Comparison of ENCODE assay signal across 24 mouse cellular contexts in the genomic region with DNA sequence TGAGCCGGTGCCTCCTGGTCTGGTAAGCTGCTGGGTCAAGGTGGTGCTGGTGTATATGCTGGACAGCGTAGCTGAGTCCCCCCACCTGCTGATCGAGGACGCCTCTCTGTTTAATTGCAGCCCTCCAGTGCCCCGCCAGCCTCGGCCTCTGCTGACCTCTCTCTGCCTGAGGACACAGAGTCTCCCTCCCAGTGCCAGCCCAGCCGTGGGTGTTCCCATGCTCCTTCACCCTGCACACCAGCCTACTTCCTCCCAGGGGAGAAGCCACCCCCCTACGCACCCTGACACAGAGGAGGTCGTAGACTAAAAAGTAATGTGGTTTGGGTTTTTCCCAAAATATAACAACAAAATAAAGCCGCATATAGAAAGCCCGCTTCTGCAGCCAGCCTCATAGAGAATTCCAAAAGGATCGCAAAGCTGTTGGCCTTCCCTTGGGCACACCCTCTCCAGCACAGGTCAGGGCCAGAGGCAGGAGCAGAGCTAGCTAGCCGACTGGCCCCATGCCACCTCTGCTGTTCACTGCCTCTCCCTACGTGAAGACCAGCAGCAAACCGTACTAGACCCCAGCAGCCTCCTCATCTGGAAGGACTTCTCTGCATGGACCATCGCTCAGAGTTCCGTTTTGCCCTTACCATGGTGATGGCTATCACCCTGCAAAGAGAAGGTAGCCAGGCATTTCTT. TPM values are rescaled to one million over a fixed set of nuclear protein-coding genes. Genes with fewer than 3 reads are reported as not detected.
DNase-seq lines count a peak whose midpoint lies in the region; ATAC-seq and TF ChIP-seq lines count a peak whose summit lies in the region.
"Had no signal": no experiment of that assay in that cellular context is flagged by ENCODE, and none has a peak within 500 bp of the region (broad histone marks: within the 10 kb centered on the region; RNA-seq: fewer than 3 reads in every experiment).

No protein-coding gene starts in this region.

- H3K27me3 ChIP-seq in hindbrain, postnatal 0 days (ENCODE audit: insufficient read depth, low read length) = no peaks in the 10 kb centered on the region
- H3K27me3 ChIP-seq: embryonic facial prominence, embryonic 12.5 days; forebrain, embryonic 13.5 days; limb, embryonic 13.5 days; midbrain, embryonic 13.5 days had no signal

- no peak overlapping the region for H3K27ac ChIP-seq in hindbrain, postnatal 0 days
- H3K27ac ChIP-seq: embryonic facial prominence, embryonic 12.5 days; forebrain, embryonic 13.5 days; limb, embryonic 13.5 days; liver, embryonic 14.5 days; midbrain, embryonic 13.5 days had no signal

- H3K4me1 ChIP-seq in hindbrain, postnatal 0 days (ENCODE audit: insufficient read depth, low read length) = no peaks in the 10 kb centered on the region
- H3K4me1 ChIP-seq: embryonic facial prominence, embryonic 12.5 days; forebrain, embryonic 13.5 days; midbrain, embryonic 13.5 days had no signal

- H3K36me3 ChIP-seq in hindbrain, postnatal 0 days (ENCODE audit: insufficient read depth, low read length) = no peaks in the 10 kb centered on the region
- H3K36me3 ChIP-seq: embryonic facial prominence, embryonic 12.5 days; limb, embryonic 13.5 days; midbrain, embryonic 13.5 days had no signal

- H3K4me2 ChIP-seq in hindbrain, postnatal 0 days (ENCODE audit: low read depth, low read length) = no peak overlapping the region
- H3K4me2 ChIP-seq: embryonic facial prominence, embryonic 12.5 days; forebrain, embryonic 13.5 days; heart, embryonic 11.5 days; limb, embryonic 13.5 days; midbrain, embryonic 13.5 days had no signal

- no peak overlapping the region for H3K9ac ChIP-seq in hindbrain, postnatal 0 days (replicated peaks; ENCODE audit: low read length)
- H3K9ac ChIP-seq: embryonic facial prominence, embryonic 12.5 days; forebrain, embryonic 13.5 days; limb, embryonic 13.5 days; liver, embryonic 14.5 days; midbrain, embryonic 13.5 days had no signal

- WGBS in hindbrain, postnatal 0 days = 78% methylated on average over 17 of the region's 17 CpGs

- H3K9me3 ChIP-seq in hindbrain, postnatal 0 days (ENCODE audit: low read length) = no peaks in the 10 kb centered on the region
- H3K9me3 ChIP-seq: embryonic facial prominence, embryonic 12.5 days; forebrain, embryonic 13.5 days; limb, embryonic 13.5 days; midbrain, embryonic 13.5 days had no signal

- peak; percentile 64 for DNase-seq in kidney, adult 18-20 months
- DNase-seq in kidney, postnatal 10 days = no peak
- DNase-seq in adipocyte (ENCODE audit: low spot score) = peak; percentile 48
- DNase-seq in adrenal gland, postnatal 10 days = peak; percentile 66
- DNase-seq in kidney, postnatal 14 days = peak; percentile 40
- no peak for DNase-seq in hindbrain, postnatal 0 days (ENCODE audit: low spot score)
- no peak for DNase-seq in layer of hippocampus, postnatal 14 days (ENCODE audit: low spot score in 2 of 2)
- DNase-seq in layer of hippocampus, adult 11-12 months (ENCODE audit: low spot score) = no peak

- no peak for TF ChIP-seq CTCF in hindbrain, postnatal 0 days (IDR thresholded peaks at IDR 0.05; ENCODE audit: low read depth)

- no peak overlapping the region for H3K4me3 ChIP-seq in hindbrain, postnatal 0 days (ENCODE audit: low read length)
- H3K4me3 ChIP-seq: embryonic facial prominence, embryonic 12.5 days; erythroblast, embryonic 14.5 days; forebrain, embryonic 13.5 days; limb, embryonic 13.5 days; midbrain, embryonic 13.5 days had no signal

- no peak for ATAC-seq in hindbrain, postnatal 0 days
- ATAC-seq: midbrain, embryonic 13.5 days had no signal

RNA-seq across cellular contexts. Expression of gene Tmem255b, which starts 26.2 kb away (rescaled TPM):
- total RNA-seq in adrenal gland, postnatal 10 days (2021) = 1 to 10 TPM; 3.4 to 5.3 TPM
- 1.6 and 5.9 TPM in 2 replicates for total RNA-seq in hindbrain, postnatal 0 days (2014; rRNA removed)
- polyA plus RNA-seq in hindbrain, postnatal 0 days (2015; fragmentation: Nextera tagmentation; extraction: Ambion mirVana) = 4.3 and 4.6 TPM in 2 replicates
- 1 to 10 TPM; 7.3 to 8.4 TPM for total RNA-seq in layer of hippocampus, postnatal 14 days (2021)
- total RNA-seq: megakaryocyte, adult 5-6 weeks had no signal
- polyA plus RNA-seq: erythroblast, embryonic 14.5 days; forebrain, embryonic 13.5 days; hindbrain, embryonic 11.5 days; midbrain, embryonic 13.5 days had no signal

RNA-seq across cellular contexts. Expression of gene Gas6, which starts 33.1 kb away (rescaled TPM):
- total RNA-seq in adrenal gland, postnatal 10 days (2021) = 10 to 100 TPM; 98.1 to 99.0 TPM
- total RNA-seq in hindbrain, postnatal 0 days (2014; rRNA removed) = 89.0 and 91.2 TPM in 2 replicates
- 77.9 and 78.4 TPM in 2 replicates for polyA plus RNA-seq in hindbrain, postnatal 0 days (2015; fragmentation: Nextera tagmentation; extraction: Ambion mirVana)
- total RNA-seq in layer of hippocampus, postnatal 14 days (2021) = 100 to 1,000 TPM; 104 to 115 TPM

RNA-seq across cellular contexts. Expression of gene Grk1, which starts 56.3 kb away (rescaled TPM):
- under 1 TPM in 1 of 2 experiments, not detected in 1; 0.03 TPM for total RNA-seq in adrenal gland, postnatal 10 days (2021)
- not detected in 2 replicates for total RNA-seq in hindbrain, postnatal 0 days (2014; rRNA removed)
- polyA plus RNA-seq in hindbrain, postnatal 0 days (2015; fragmentation: Nextera tagmentation; extraction: Ambion mirVana) = not detected in 2 replicates
- total RNA-seq in layer of hippocampus, postnatal 14 days (2021) = not detected
- total RNA-seq: layer of hippocampus, adult 18-20 months; layer of hippocampus, postnatal 36 days; left cerebral cortex, postnatal 14 days had no signal
- polyA plus RNA-seq: embryonic facial prominence, embryonic 12.5 days; erythroblast, embryonic 14.5 days; forebrain, embryonic 13.5 days; hindbrain, embryonic 11.5 days; intestine, embryonic 14.5 days; lung, embryonic 16.5 days; neural tube, embryonic 14.5 days; stomach, embryonic 16.5 days had no signal

Comparison
In these comparisons a context has a peak if more than half of its experiments do, and no peak if none do; other contexts are left out.
1. DNase-seq: peak in kidney, adult 18-20 months (single experiment), adipocyte (single experiment), adrenal gland, postnatal 10 days (single experiment) and kidney, postnatal 14 days (single experiment); none in kidney, postnatal 10 days (single experiment), hindbrain, postnatal 0 days (single experiment), layer of hippocampus, postnatal 14 days (0 of 2) and layer of hippocampus, adult 11-12 months (single experiment).